Mouse (Mus musculus): ENCODE data around the gene Tmem39b. TPM values are rescaled to one million over a fixed set of nuclear protein-coding genes. Genes with fewer than 3 reads are reported as not detected.
"Not testable (repeated sequence)": the region's sequence is repeated elsewhere in the genome, so short reads cannot be mapped to it uniquely, and the experiment has no call there.

Tmem39b gene
- polyA plus RNA-seq (2015; fragmentation: Nextera tagmentation; extraction: Ambion mirVana): 13.5 TPM in 2 replicates

- Histone ChIP-seq H3K36me3 (peaks cover 30% of the 10 kb centered on the region), H3K27ac (replicated peaks) (peak within 1 kb of the TSS; percentile 98), H3K4me2 (peak within 1 kb of the TSS; percentile 60), H3K9ac (peak within 1 kb of the TSS; percentile 83), H3K4me3 (peak within 1 kb of the TSS; percentile 62), H3K4me1 (replicated peaks) (peaks cover 54% of the 10 kb centered on the region), H3K9me3 (no peaks in the 10 kb centered on the region), H3K27me3 (no peaks in the 10 kb centered on the region)
- ATAC-seq (ENCODE audit: low read depth): peak; percentile 92
- under 1% methylated on average over 51 of the region's 57 CpGs for WGBS
Measured at GRCm38 (mm10) chr4:129696158-129696985, at the start of gene Tmem39b. Gene Tmem39b, minus strand, starts transcription at chr4:129696838.

- no peak overlapping the region for H3K9ac ChIP-seq
- no peak overlapping the region for H3K4me2 ChIP-seq
- H3K9me3 ChIP-seq: no peaks in the 10 kb centered on the region
- WGBS: 56% methylated on average over 1 of the region's 1 CpGs
- no peak overlapping the region for H3K4me3 ChIP-seq
- no peak for ATAC-seq (ENCODE audit: low read depth)
- no peaks in the 10 kb centered on the region for H3K27me3 ChIP-seq
- H3K27ac ChIP-seq (replicated peaks): no peak overlapping the region
- no peaks in the 10 kb centered on the region for H3K36me3 ChIP-seq
- H3K4me1 ChIP-seq (replicated peaks): peaks cover 14% of the 10 kb centered on the region
Measured at GRCm38 (mm10) chr4:129746106-129746505, 49.5 kb upstream of the Tmem39b start.

- peak overlapping the region; percentile 86 for H3K9ac ChIP-seq
- H3K27me3 ChIP-seq: no peaks in the 10 kb centered on the region
- H3K36me3 ChIP-seq: no peaks in the 10 kb centered on the region
- H3K9me3 ChIP-seq: no peaks in the 10 kb centered on the region
- peaks cover 33% of the 10 kb centered on the region for H3K4me1 ChIP-seq (replicated peaks)
- peak overlapping the region; percentile 99 for H3K27ac ChIP-seq (replicated peaks)
- WGBS: 24% methylated on average over 2 of the region's 2 CpGs
- H3K4me3 ChIP-seq: peak overlapping the region; percentile 72
- no peak for ATAC-seq (ENCODE audit: low read depth)
- peak overlapping the region; percentile 63 for H3K4me2 ChIP-seq
Measured at GRCm38 (mm10) chr4:129743494-129743893, 46.9 kb upstream of the Tmem39b start.

GRCm38 (mm10) chr4:129743010-129743390 lies 46.4 kb upstream of the Tmem39b start:
- Histone ChIP-seq H3K9ac (peak overlapping the region; percentile 86), H3K9me3 (no peaks in the 10 kb centered on the region), H3K36me3 (no peaks in the 10 kb centered on the region), H3K4me2 (peak overlapping the region; percentile 63), H3K4me1 (replicated peaks) (peaks cover 37% of the 10 kb centered on the region), H3K4me3 (peak overlapping the region; percentile 72), H3K27me3 (no peaks in the 10 kb centered on the region), H3K27ac (replicated peaks) (peak overlapping the region; percentile 99)
- 10% methylated on average over 7 of the region's 7 CpGs for WGBS
- no peak for ATAC-seq (ENCODE audit: low read depth)

GRCm38 (mm10) chr4:129742232-129743009 lies 45.8 kb upstream of the Tmem39b start, which contains the start of gene Khdrbs1:
Gene Khdrbs1, minus strand, starts transcription at chr4:129742303.
- Histone ChIP-seq H3K4me2 (peak within 1 kb of the TSS; percentile 84), H3K36me3 (no peaks in the 10 kb centered on the region), H3K4me3 (peak within 1 kb of the TSS; percentile 72), H3K27me3 (no peaks in the 10 kb centered on the region), H3K27ac (replicated peaks) (peak within 1 kb of the TSS; percentile 99), H3K9me3 (no peaks in the 10 kb centered on the region), H3K4me1 (replicated peaks) (peaks cover 43% of the 10 kb centered on the region), H3K9ac (peak within 1 kb of the TSS; percentile 96)
- WGBS: under 1% methylated on average over 75 of the region's 76 CpGs
- peak; percentile 93 for ATAC-seq (ENCODE audit: low read depth)

GRCm38 (mm10) chr4:129741974-129742231 lies 45.3 kb upstream of the Tmem39b start:
- Histone ChIP-seq H3K27me3 (no peaks in the 10 kb centered on the region), H3K4me2 (peak overlapping the region; percentile 84), H3K36me3 (no peaks in the 10 kb centered on the region), H3K27ac (replicated peaks) (peak overlapping the region; percentile 97), H3K9ac (peak overlapping the region; percentile 96), H3K4me3 (peak overlapping the region; percentile 72), H3K4me1 (replicated peaks) (peaks cover 48% of the 10 kb centered on the region), H3K9me3 (no peaks in the 10 kb centered on the region)
- WGBS: under 1% methylated on average over 34 of the region's 34 CpGs
- peak; percentile 61 for ATAC-seq (ENCODE audit: low read depth)

GRCm38 (mm10) chr4:129741251-129741973 lies 44.8 kb upstream of the Tmem39b start:
- WGBS: under 1% methylated on average over 62 of the region's 62 CpGs
- Histone ChIP-seq H3K9ac (peak overlapping the region; percentile 96), H3K4me1 (replicated peaks) (peaks cover 53% of the 10 kb centered on the region), H3K4me3 (peak overlapping the region; percentile 72), H3K36me3 (no peaks in the 10 kb centered on the region), H3K27me3 (no peaks in the 10 kb centered on the region), H3K4me2 (peak overlapping the region; percentile 84), H3K27ac (replicated peaks) (peak overlapping the region; percentile 97), H3K9me3 (no peaks in the 10 kb centered on the region)
- ATAC-seq (ENCODE audit: low read depth): peak; percentile 6

GRCm38 (mm10) chr4:129739111-129739645 lies 42.5 kb upstream of the Tmem39b start:
- Histone ChIP-seq H3K9ac (peak overlapping the region; percentile 96), H3K4me1 (replicated peaks) (peaks cover 66% of the 10 kb centered on the region), H3K27ac (replicated peaks) (no peak overlapping the region), H3K9me3 (no peaks in the 10 kb centered on the region), H3K36me3 (peaks cover 5% of the 10 kb centered on the region; the same call in 1 of the 2 replicates), H3K27me3 (no peaks in the 10 kb centered on the region), H3K4me3 (peak overlapping the region; percentile 72), H3K4me2 (peak overlapping the region; percentile 84)
- 81% methylated on average over 4 of the region's 4 CpGs for WGBS
- ATAC-seq (ENCODE audit: low read depth): no peak

- Histone ChIP-seq H3K36me3 (peaks cover 5% of the 10 kb centered on the region; the same call in 1 of the 2 replicates), H3K9ac (no peak overlapping the region), H3K4me2 (no peak overlapping the region), H3K4me1 (replicated peaks) (peaks cover 72% of the 10 kb centered on the region), H3K9me3 (no peaks in the 10 kb centered on the region), H3K27ac (replicated peaks) (no peak overlapping the region), H3K27me3 (no peaks in the 10 kb centered on the region), H3K4me3 (no peak overlapping the region)
- ATAC-seq (ENCODE audit: low read depth): no peak
- WGBS: 88% methylated on average over 1 of the region's 1 CpGs
Measured at GRCm38 (mm10) chr4:129736173-129736572, 39.5 kb upstream of the Tmem39b start.

- ATAC-seq (ENCODE audit: low read depth); H3K36me3 ChIP-seq; H3K27ac ChIP-seq (replicated peaks); H3K9me3 ChIP-seq; H3K9ac ChIP-seq; H3K27me3 ChIP-seq; H3K4me2 ChIP-seq; H3K4me3 ChIP-seq: not testable (repeated sequence)
- peaks cover 67% of the 10 kb centered on the region for H3K4me1 ChIP-seq (replicated peaks)
- 98% methylated on average over 3 of the region's 4 CpGs for WGBS
Measured at GRCm38 (mm10) chr4:129735485-129735884, 38.8 kb upstream of the Tmem39b start.

- Histone ChIP-seq H3K27ac (replicated peaks) (no peak overlapping the region), H3K36me3 (peaks cover 40% of the 10 kb centered on the region), H3K9ac (no peak overlapping the region), H3K9me3 (no peaks in the 10 kb centered on the region), H3K27me3 (no peaks in the 10 kb centered on the region), H3K4me2 (no peak overlapping the region), H3K4me3 (no peak overlapping the region), H3K4me1 (replicated peaks) (peaks cover 29% of the 10 kb centered on the region)
- WGBS: 75% methylated on average over 5 of the region's 5 CpGs
- ATAC-seq (ENCODE audit: low read depth): no peak
Measured at GRCm38 (mm10) chr4:129731423-129731822, 34.8 kb upstream of the Tmem39b start.
